In genomic region chrX:73690917-73691629, GRCm38 (mm10) we compare ENCODE assay signal across 8 mouse cellular contexts. TPM values are rescaled to one million over a fixed set of nuclear protein-coding genes. Genes with fewer than 3 reads are reported as not detected.
DNase-seq lines count a peak whose midpoint lies in the region; ATAC-seq and TF ChIP-seq lines count a peak whose summit lies in the region.

No protein-coding gene starts in this region.

- 0 out of 2 replicates have a peak, but pooled peaks cover 13% of the 10 kb centered on the region for H3K36me3 ChIP-seq in forebrain, postnatal 0 days (ENCODE audit: insufficient read depth)
- no peaks in the 10 kb centered on the region; the same call in 1 of the 2 replicates for H3K36me3 ChIP-seq in intestine, embryonic 16.5 days (ENCODE audit: control insufficient read depth, insufficient read depth, low read length)

- H3K27me3 ChIP-seq in forebrain, postnatal 0 days (ENCODE audit: insufficient read depth, low read length), result no peaks in the 10 kb centered on the region
- no peaks in the 10 kb centered on the region for H3K27me3 ChIP-seq in intestine, embryonic 16.5 days (replicated peaks; ENCODE audit: control insufficient read depth, insufficient read depth, low read length)

- DNase-seq in adrenal gland, adult 18-20 months (ENCODE audit: low spot score in 2 of 2), result peak; percentile 37 to 45
- no peak for DNase-seq in adrenal gland, postnatal 4 days (ENCODE audit: low spot score in 2 of 2)
- DNase-seq in CD8-positive naive resting alpha-beta T cell, adult 2 months (ENCODE audit: low read depth in 2 of 2, low spot score in 2 of 2), result peak; percentile 15 to 32
- peak; percentile 43 for DNase-seq in forebrain, postnatal 0 days
- peak; percentile 52 to 72 for DNase-seq in lung, adult 18-20 months
- peak; percentile 34 to 51 for DNase-seq in right cerebral cortex, postnatal 10 days (ENCODE audit: low spot score in 2 of 2)

- peak; percentile 64 for ATAC-seq in cerebellum, adult (ENCODE audit: insufficient number of reproducible peaks, low FRiP score, low TSS enrichment)
- peak; percentile 68 for ATAC-seq in forebrain, postnatal 0 days
- ATAC-seq in intestine, embryonic 16.5 days, result peak; percentile 70

- no peak overlapping the region for H3K4me2 ChIP-seq in forebrain, postnatal 0 days (ENCODE audit: low read depth)
- no peak overlapping the region for H3K4me2 ChIP-seq in intestine, embryonic 16.5 days (ENCODE audit: low read depth, low read length)

- no peaks in the 10 kb centered on the region for H3K4me1 ChIP-seq in forebrain, postnatal 0 days (ENCODE audit: insufficient read depth)
- no peaks in the 10 kb centered on the region for H3K4me1 ChIP-seq in intestine, embryonic 16.5 days (ENCODE audit: control insufficient read depth, insufficient read depth, low read length)

- TF ChIP-seq CTCF in forebrain, postnatal 0 days (IDR thresholded peaks at IDR 0.05; ENCODE audit: low read depth), result peak; percentile 71

- no peak overlapping the region for H3K27ac ChIP-seq in forebrain, postnatal 0 days (ENCODE audit: low read depth, low read length)
- no peak overlapping the region for H3K27ac ChIP-seq in intestine, embryonic 16.5 days (ENCODE audit: low read length)

- 70% methylated on average over 5 of the region's 5 CpGs for WGBS in forebrain, postnatal 0 days
- 72% methylated on average over 5 of the region's 5 CpGs for WGBS in intestine, embryonic 16.5 days

- H3K4me3 ChIP-seq in forebrain, postnatal 0 days (ENCODE audit: low read depth, low read length), result no peak overlapping the region
- H3K4me3 ChIP-seq in intestine, embryonic 16.5 days (ENCODE audit: low read length), result no peak overlapping the region

- no peak overlapping the region for H3K9ac ChIP-seq in forebrain, postnatal 0 days
- H3K9ac ChIP-seq in intestine, embryonic 16.5 days (ENCODE audit: low read depth, low read length), result no peak overlapping the region

- H3K9me3 ChIP-seq in forebrain, postnatal 0 days (ENCODE audit: low read length), result no peaks in the 10 kb centered on the region
- no peaks in the 10 kb centered on the region for H3K9me3 ChIP-seq in intestine, embryonic 16.5 days (ENCODE audit: control insufficient read depth, low read length)

RNA-seq across cellular contexts. Expression of gene Slc6a8, which starts 18.1 kb away (rescaled TPM):
- 10 to 100 TPM; 74.5 to 97.7 TPM for total RNA-seq in adrenal gland, adult 18-20 months (2021)
- total RNA-seq in adrenal gland, postnatal 4 days (2021), result 10 to 100 TPM; 66.1 to 78.9 TPM
- 39.5 and 45.4 TPM in 2 replicates for total RNA-seq in forebrain, postnatal 0 days (2014; rRNA removed)
- 3.9 and 5.8 TPM in 2 replicates for polyA plus RNA-seq in forebrain, postnatal 0 days (2015; fragmentation: Nextera tagmentation; extraction: Ambion mirVana)
- polyA plus RNA-seq in intestine, embryonic 16.5 days (2015; fragmentation: Nextera tagmentation; extraction: Ambion mirVana), result 7.4 and 9.2 TPM in 2 replicates

RNA-seq across cellular contexts. Expression of gene Bcap31, which starts 24.9 kb away (rescaled TPM):
- total RNA-seq in adrenal gland, adult 18-20 months (2021), result 100 to 1,000 TPM; 289 to 309 TPM
- total RNA-seq in adrenal gland, postnatal 4 days (2021), result 100 to 1,000 TPM; 175 to 197 TPM
- 41.9 and 45.4 TPM in 2 replicates for total RNA-seq in forebrain, postnatal 0 days (2014; rRNA removed)
- polyA plus RNA-seq in forebrain, postnatal 0 days (2015; fragmentation: Nextera tagmentation; extraction: Ambion mirVana), result 113 and 121 TPM in 2 replicates
- 325 and 331 TPM in 2 replicates for polyA plus RNA-seq in intestine, embryonic 16.5 days (2015; fragmentation: Nextera tagmentation; extraction: Ambion mirVana)

RNA-seq across cellular contexts. Expression of gene Abcd1, which starts 25.3 kb away (rescaled TPM):
- 10 to 100 TPM; 24.0 to 24.3 TPM for total RNA-seq in adrenal gland, adult 18-20 months (2021)
- 10 to 100 TPM; 28.9 to 29.6 TPM for total RNA-seq in adrenal gland, postnatal 4 days (2021)
- total RNA-seq in forebrain, postnatal 0 days (2014; rRNA removed), result 11.7 and 13.8 TPM in 2 replicates
- 6.7 and 7.6 TPM in 2 replicates for polyA plus RNA-seq in forebrain, postnatal 0 days (2015; fragmentation: Nextera tagmentation; extraction: Ambion mirVana)
- polyA plus RNA-seq in intestine, embryonic 16.5 days (2015; fragmentation: Nextera tagmentation; extraction: Ambion mirVana), result 25.6 and 31.0 TPM in 2 replicates

RNA-seq across cellular contexts. Expression of gene Pnck, which starts 31.2 kb away (rescaled TPM):
- total RNA-seq in adrenal gland, adult 18-20 months (2021), result 10 to 100 TPM; 10.6 to 11.7 TPM
- 10 to 100 TPM; 21.1 to 21.3 TPM for total RNA-seq in adrenal gland, postnatal 4 days (2021)
- 104 and 117 TPM in 2 replicates for total RNA-seq in forebrain, postnatal 0 days (2014; rRNA removed)
- polyA plus RNA-seq in forebrain, postnatal 0 days (2015; fragmentation: Nextera tagmentation; extraction: Ambion mirVana), result 136 and 145 TPM in 2 replicates
- 9.8 and 11.4 TPM in 2 replicates for polyA plus RNA-seq in intestine, embryonic 16.5 days (2015; fragmentation: Nextera tagmentation; extraction: Ambion mirVana)

RNA-seq across cellular contexts. Expression of gene Dusp9, which starts 51.9 kb away (rescaled TPM):
- total RNA-seq in adrenal gland, adult 18-20 months (2021), result under 1 TPM; 0.20 to 0.35 TPM
- total RNA-seq in adrenal gland, postnatal 4 days (2021), result 1 to 10 TPM; 2.1 to 4.1 TPM
- total RNA-seq in forebrain, postnatal 0 days (2014; rRNA removed), result 0.19 and 0.92 TPM in 2 replicates
- 0.23 and 0.28 TPM in 2 replicates for polyA plus RNA-seq in forebrain, postnatal 0 days (2015; fragmentation: Nextera tagmentation; extraction: Ambion mirVana)
- polyA plus RNA-seq in intestine, embryonic 16.5 days (2015; fragmentation: Nextera tagmentation; extraction: Ambion mirVana), result 6.7 and 7.3 TPM in 2 replicates

Comparison
In these comparisons a context has a peak if more than half of its experiments do, and no peak if none do; other contexts are left out.
1. DNase-seq: peak in adrenal gland, adult 18-20 months (2 of 2), CD8-positive naive resting alpha-beta T cell, adult 2 months (2 of 2), forebrain, postnatal 0 days (single experiment), lung, adult 18-20 months (2 of 2) and right cerebral cortex, postnatal 10 days (2 of 2); none in adrenal gland, postnatal 4 days (0 of 2).
2. Peak in every context shown above with its lines, with median percentiles within 50 percentile points of each other: ATAC-seq.